Mouse (Mus musculus): ENCODE data around the gene Adam21. TPM values are rescaled to one million over a fixed set of nuclear protein-coding genes. Genes with fewer than 3 reads are reported as not detected.
A peak's percentile ranks its signal among the peaks of the same experiment; 100 is the strongest.
"Not testable (repeated sequence)": the region's sequence is repeated elsewhere in the genome, so short reads cannot be mapped to it uniquely, and the experiment has no call there.

Adam21 gene
- polyA plus RNA-seq (2017; shearing (Covaris generic)) = under 1 TPM in 1 of 3 experiments, not detected in 2; 0.13 TPM

- no peak for ATAC-seq
These were observed at the start of gene Adam21 for GRCm38 (mm10) chr12:81568374-81568773. Gene Adam21 (minus strand): TSS chr12:81568474.

GRCm38 (mm10) chr12:81616980-81617379 is 48.7 kb upstream of the Adam21 start:
- no peak for ATAC-seq

GRCm38 (mm10) chr12:81615807-81616206 is 47.5 kb upstream of the Adam21 start:
- ATAC-seq = no peak

GRCm38 (mm10) chr12:81609445-81609844 is 41.2 kb upstream of the Adam21 start:
- ATAC-seq = no peak

GRCm38 (mm10) chr12:81604995-81605784 is 36.9 kb upstream of the Adam21 start:
- no peak for ATAC-seq

GRCm38 (mm10) chr12:81596547-81597262 is 28.4 kb upstream of the Adam21 start:
- no peak for ATAC-seq

- ATAC-seq = peak; percentile 93
These were observed 26.8 kb upstream of the Adam21 start, which contains the start of gene Med6 for GRCm38 (mm10) chr12:81594902-81595671. Gene Med6 (minus strand): TSS chr12:81595008.

- no peak for ATAC-seq
These were observed 343 bp downstream of the Adam21 start for GRCm38 (mm10) chr12:81567931-81568330.

GRCm38 (mm10) chr12:81564173-81564572 is 4.1 kb downstream of the Adam21 start:
- no peak for ATAC-seq

GRCm38 (mm10) chr12:81549286-81549685 is 19.0 kb downstream of the Adam21 start:
- no peak for ATAC-seq

- no peak for ATAC-seq
These were observed 21.1 kb downstream of the Adam21 start for GRCm38 (mm10) chr12:81547163-81547562.

- no peak for ATAC-seq
These were observed 35.2 kb downstream of the Adam21 start for GRCm38 (mm10) chr12:81533029-81533419.

- ATAC-seq = peak; percentile 89
These were observed 35.8 kb downstream of the Adam21 start, which contains the start of the genes Gm20498 and Synj2bp for GRCm38 (mm10) chr12:81532316-81533028. Gene Gm20498 (minus strand): TSS chr12:81532905. Gene Synj2bp (minus strand): TSS chr12:81532911.

GRCm38 (mm10) chr12:81530587-81530986 is 37.7 kb downstream of the Adam21 start:
- ATAC-seq = not testable (repeated sequence)

Other genes with a start within 250 kb of the Adam21 start
- gene Slc8a3, start 235.3 kb downstream of the Adam21 start, polyA plus RNA-seq (2017; shearing (Covaris generic)) = not detected
- under 1 TPM; 0.28 to 0.79 (median 0.40) TPM for gene Gm4787, start 189.0 kb downstream of the Adam21 start, polyA plus RNA-seq (2017; shearing (Covaris generic))
- gene Adam4, start 146.5 kb downstream of the Adam21 start, polyA plus RNA-seq (2017; shearing (Covaris generic)) = 1 to 10 TPM in 2 of 3 experiments, under 1 TPM in 1; 0.80 to 1.0 (median 1.0) TPM
- gene Cox16, start 83.3 kb downstream of the Adam21 start, polyA plus RNA-seq (2017; shearing (Covaris generic)) = 100 to 1,000 TPM; 149 to 174 (median 159) TPM
- 10 to 100 TPM; 11.7 to 21.8 (median 15.0) TPM for gene Gm20498, start 35.6 kb downstream of the Adam21 start, polyA plus RNA-seq (2017; shearing (Covaris generic))
- 10 to 100 TPM; 58.2 to 66.3 (median 66.0) TPM for gene Synj2bp, start 35.6 kb downstream of the Adam21 start, polyA plus RNA-seq (2017; shearing (Covaris generic))
- gene Med6, start 26.5 kb upstream of the Adam21 start, polyA plus RNA-seq (2017; shearing (Covaris generic)) = 10 to 100 TPM; 31.5 to 37.3 (median 33.4) TPM
- gene Ttc9, start 62.8 kb upstream of the Adam21 start, polyA plus RNA-seq (2017; shearing (Covaris generic)) = under 1 TPM in 1 of 3 experiments, not detected in 2; 0.09 TPM
- gene Map3k9, start 212.7 kb upstream of the Adam21 start, polyA plus RNA-seq (2017; shearing (Covaris generic)) = under 1 TPM in 2 of 3 experiments, not detected in 1; 0.11 to 0.20 TPM